ENCODE assay signal across 8 mouse cellular contexts in the genomic region with DNA sequence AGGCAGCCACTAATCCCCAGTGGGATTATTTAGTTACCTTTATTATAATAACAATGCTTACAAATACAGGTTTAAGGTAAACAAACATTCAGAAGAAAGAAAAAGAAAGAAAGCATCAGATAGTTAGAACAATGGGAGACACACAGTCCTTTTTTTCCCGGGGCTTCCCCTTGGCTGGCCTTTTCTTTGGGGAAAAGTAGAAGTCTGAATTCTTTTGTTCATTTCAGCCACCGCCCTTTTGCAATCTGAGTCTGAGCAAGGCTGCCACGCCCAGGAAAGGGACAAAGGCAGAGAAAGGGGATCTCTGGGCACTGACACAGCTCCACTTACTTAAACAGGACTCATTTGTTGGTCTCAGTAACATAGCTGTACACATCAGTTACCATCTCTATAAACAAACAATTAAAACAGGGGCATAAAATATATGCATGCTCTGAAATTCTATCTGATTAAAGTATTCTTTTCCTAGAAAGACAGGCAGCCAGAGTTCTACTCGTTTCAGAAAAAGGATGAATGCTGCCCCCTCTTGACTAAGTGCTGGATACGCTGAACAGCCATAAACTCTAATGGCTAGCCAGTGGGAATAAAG.
DNase-seq lines count a peak whose midpoint lies in the region; ATAC-seq and TF ChIP-seq lines count a peak whose summit lies in the region.

No protein-coding gene starts in this region.

- no peaks in the 10 kb centered on the region for H3K27me3 ChIP-seq in E14TG2a.4 (ENCODE audit: insufficient read depth, low read length)
- H3K27me3 ChIP-seq in forebrain, embryonic 11.5 days (ENCODE audit: control insufficient read depth, insufficient read depth, low read length), result no peaks in the 10 kb centered on the region
- H3K27me3 ChIP-seq in megakaryocyte, embryonic 14.5 days (replicated peaks), result no peaks in the 10 kb centered on the region
- H3K27me3 ChIP-seq in stomach, embryonic 15.5 days (replicated peaks), result no peaks in the 10 kb centered on the region

- peak; percentile 92 for DNase-seq in brain, embryonic 14.5 days (ENCODE audit: low read depth)
- DNase-seq in forebrain, embryonic 11.5 days (ENCODE audit: low spot score), result peak; percentile 57
- peak; percentile 51 for DNase-seq in layer of hippocampus, adult 9-10 months (ENCODE audit: low spot score)
- DNase-seq in thymus, postnatal 14 days, result no peak

- H3K36me3 ChIP-seq in E14TG2a.4 (ENCODE audit: insufficient read depth, low read length), result no peaks in the 10 kb centered on the region
- H3K36me3 ChIP-seq in forebrain, embryonic 11.5 days (ENCODE audit: control insufficient read depth, insufficient read depth, low read length), result no peaks in the 10 kb centered on the region
- no peaks in the 10 kb centered on the region for H3K36me3 ChIP-seq in megakaryocyte, embryonic 14.5 days (replicated peaks; ENCODE audit: low read length)
- no peaks in the 10 kb centered on the region for H3K36me3 ChIP-seq in stomach, embryonic 15.5 days

- no peak overlapping the region for H3K4me3 ChIP-seq in E14TG2a.4 (replicated peaks; ENCODE audit: low read length)
- H3K4me3 ChIP-seq in forebrain, embryonic 11.5 days (ENCODE audit: low read depth, low read length), result no peak overlapping the region
- H3K4me3 ChIP-seq in megakaryocyte, embryonic 14.5 days (replicated peaks), result peak overlapping the region; percentile 4
- H3K4me3 ChIP-seq in stomach, embryonic 15.5 days (replicated peaks), result no peak overlapping the region

- peak overlapping the region; percentile 24; the same call in 1 of the 2 replicates for H3K4me2 ChIP-seq in forebrain, embryonic 11.5 days (ENCODE audit: low read depth, low read length, severe bottlenecking)
- no peak overlapping the region for H3K4me2 ChIP-seq in stomach, embryonic 15.5 days

- no peak for TF ChIP-seq POLR2A in brain, embryonic 14.5 days (IDR thresholded peaks at IDR 0.05; ENCODE audit: borderline replicate concordance, extremely low read depth, insufficient read depth, insufficient read length, poor library complexity, severe bottlenecking)

- H3K4me1 ChIP-seq in E14TG2a.4 (replicated peaks; ENCODE audit: low read depth, low read length), result peaks cover 51% of the 10 kb centered on the region
- peaks cover 10% of the 10 kb centered on the region; the same call in 1 of the 2 replicates for H3K4me1 ChIP-seq in forebrain, embryonic 11.5 days (replicated peaks; ENCODE audit: control insufficient read depth, insufficient read depth, low read length)
- H3K4me1 ChIP-seq in megakaryocyte, embryonic 14.5 days, result no peaks in the 10 kb centered on the region
- no peaks in the 10 kb centered on the region for H3K4me1 ChIP-seq in stomach, embryonic 15.5 days

- H3K9ac ChIP-seq in forebrain, embryonic 11.5 days (ENCODE audit: low read length), result no peak overlapping the region
- no peak overlapping the region for H3K9ac ChIP-seq in stomach, embryonic 15.5 days

- peak; percentile 79 for ATAC-seq in forebrain, embryonic 11.5 days (replicated peaks; ENCODE audit: low FRiP score)
- ATAC-seq in hematopoietic stem cell, adult 5-6 weeks (replicated peaks in 1 of 2; ENCODE audit: insufficient read depth in 1 of 2, low FRiP score in 2 of 2, low TSS enrichment in 1 of 2, low read depth in 1 of 2, poor library complexity in 2 of 2, severe bottlenecking in 2 of 2), result peak; percentile 42 to 67; a peak in 2 of 4 replicates
- peak; percentile 70; the same call in 1 of the 2 replicates for ATAC-seq in stomach, embryonic 15.5 days (ENCODE audit: insufficient read depth, low FRiP score, low read depth)

- peak overlapping the region; percentile 64 for H3K27ac ChIP-seq in forebrain, embryonic 11.5 days (ENCODE audit: low read depth, low read length)
- no peak overlapping the region for H3K27ac ChIP-seq in stomach, embryonic 15.5 days

- peak; percentile 37 for TF ChIP-seq CTCF in E14TG2a.4 (conservative IDR thresholded peaks at IDR 0.05; ENCODE audit: low read length)
- TF ChIP-seq CTCF in brain, embryonic 14.5 days (IDR thresholded peaks at IDR 0.05; ENCODE audit: borderline replicate concordance, extremely low read depth, insufficient read depth, insufficient read length), result peak; percentile 61; the same call in 1 of the 2 replicates

- H3K9me3 ChIP-seq in E14TG2a.4 (ENCODE audit: low read length), result peaks cover 15% of the 10 kb centered on the region
- H3K9me3 ChIP-seq in forebrain, embryonic 11.5 days (ENCODE audit: control insufficient read depth, low read length), result no peaks in the 10 kb centered on the region
- peaks cover 13% of the 10 kb centered on the region; the same call in 1 of the 2 replicates for H3K9me3 ChIP-seq in megakaryocyte, embryonic 14.5 days
- H3K9me3 ChIP-seq in stomach, embryonic 15.5 days, result no peaks in the 10 kb centered on the region

- 2% methylated on average over 5 of the region's 5 CpGs for WGBS in forebrain, embryonic 11.5 days
- WGBS in stomach, embryonic 15.5 days, result 4% methylated on average over 5 of the region's 5 CpGs
